Mouse (Mus musculus) heart, postnatal 14 days (tissue): Measurements from ENCODE around the gene BC048403. TPM values are rescaled to one million over a fixed set of nuclear protein-coding genes. Genes with fewer than 3 reads are reported as not detected.

Experiments used
- DNase-seq, 2 experiments: peaks; one replicate each; pipeline ENCODE4 v3.0.0; 2021 to 2022
- intact Hi-C: fragments of 180-260 bp; cut with DNase I; formaldehyde crosslinking; loops from one replicate; pipeline ENCODE4 v1.15.1; 2025
- total RNA-seq, 2 experiments: library from RNA; stranded (reverse); gene quantifications; 2 replicates each; pipeline ENCODE4 v1.2.3; 2021

Gene BC048403
- total RNA-seq, 2 experiments from 2014 or later, result 1.0 to 1.6 TPM

DNA sequence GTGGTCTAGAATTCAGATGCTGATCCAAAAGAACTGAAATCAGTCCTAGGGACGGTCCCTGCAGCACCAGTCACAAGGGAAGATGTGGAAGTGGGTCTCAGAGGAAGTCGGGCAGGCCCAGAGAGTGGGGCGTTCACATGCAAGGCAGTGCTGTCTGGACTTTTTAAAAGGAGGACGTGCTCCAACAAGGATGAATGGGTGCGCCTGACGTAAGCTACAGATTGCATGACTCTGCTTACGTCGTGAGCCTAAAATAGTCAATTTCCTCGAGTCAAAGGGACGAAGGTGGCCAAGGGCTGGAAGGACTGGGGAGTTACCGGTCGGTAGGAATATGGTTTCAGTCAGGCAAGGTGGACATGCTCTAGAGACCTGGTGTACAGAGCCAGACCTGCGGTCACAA is 60.3 kb downstream of the BC048403 start:
- intact Hi-C loops, result no loop called here
- no peak for DNase-seq

Other genes starting within 250 kb of the BC048403 start
- 10 to 100 TPM; 20.4 to 24.3 TPM for gene Tbk1, start 153.2 kb upstream of the BC048403 start, total RNA-seq
- gene Xpot, start 113.6 kb upstream of the BC048403 start, total RNA-seq, result 10 to 100 TPM; 24.5 to 25.7 TPM
- not detected for gene D930020B18Rik, start 98.3 kb upstream of the BC048403 start, total RNA-seq